Mouse (Mus musculus) CH12.LX (cell line): ENCODE results near the gene Stox1. TPM values are rescaled to one million over a fixed set of nuclear protein-coding genes. Genes with fewer than 3 reads are reported as not detected.

Source experiments
- DNase-seq: peaks from one replicate; pipeline ENCODE4 v3.0.0-alpha.2; 2013; ENCODE audit errors: extremely low read depth
- H3K27ac ChIP-seq: 2 replicates; pipeline ENCODE4 v1.5.1; 2012; ENCODE audit warnings: low read depth, mild to moderate bottlenecking, control low read depth, moderate library complexity; ENCODE audit not compliant: insufficient read depth
- H3K27me3 ChIP-seq: replicated peaks from 2 replicates; pipeline ENCODE3; 2012; ENCODE audit warnings: inconsistent platforms
- H3K36me3 ChIP-seq, 2 experiments: replicated peaks in 1 of 2; 2 replicates each; pipeline versions ENCODE3 to v1.6.1; 2012; ENCODE audit warnings: inconsistent platforms in 1 of 2, low read length in 1 of 2, mild to moderate bottlenecking in 1 of 2, mixed read lengths in 1 of 2, moderate library complexity in 1 of 2; ENCODE audit not compliant: control insufficient read depth in 1 of 2, insufficient read depth in 1 of 2
- H3K4me1 ChIP-seq, 2 experiments: 2 replicates each; pipeline ENCODE4 v1.6.1; 2012; ENCODE audit warnings: inconsistent platforms in 1 of 2, moderate library complexity in 1 of 2; ENCODE audit not compliant: insufficient read depth in 2 of 2, control insufficient read depth in 1 of 2
- H3K4me2 ChIP-seq: 2 replicates; pipeline ENCODE4 v1.6.1; 2012; ENCODE audit warnings: low read depth, mild to moderate bottlenecking, control low read depth; ENCODE audit not compliant: poor library complexity, insufficient read depth, severe bottlenecking
- H3K4me3 ChIP-seq, 3 experiments: fragments of 150-350 bp in 1 of 3; sonication (generic) in 1 of 3; replicated peaks in 1 of 3; 2 replicates each; pipeline versions ENCODE3 to v1.5.1; 2011 to 2012; ENCODE audit warnings: low read depth in 2 of 3, low read length in 2 of 3, mild to moderate bottlenecking in 2 of 3, moderate library complexity in 2 of 3, control low read depth in 1 of 3, improper control_type of control experiment in 1 of 3, inconsistent platforms in 1 of 3, mixed read lengths in 1 of 3; ENCODE audit not compliant: poor library complexity in 1 of 3
- H3K79me2 ChIP-seq: replicated peaks from 2 replicates; pipeline ENCODE4 v1.6.1; 2012; ENCODE audit warnings: mild to moderate bottlenecking, moderate library complexity; ENCODE audit not compliant: control insufficient read depth, poor library complexity, insufficient read depth, severe bottlenecking; ENCODE audit errors: extremely low read depth
- H3K9ac ChIP-seq: 2 replicates; pipeline ENCODE4 v1.6.1; 2012; ENCODE audit warnings: low read depth, mild to moderate bottlenecking, control low read depth, moderate library complexity; ENCODE audit not compliant: insufficient read depth
- H3K9me3 ChIP-seq: replicated peaks from 2 replicates; pipeline ENCODE3; 2012; ENCODE audit warnings: low read length, inconsistent platforms, mixed read lengths
- BHLHE40 ChIP-seq: IDR thresholded peaks from 2 replicates; pipeline ENCODE4 v1.6.1; 2011; ENCODE audit warnings: mild to moderate bottlenecking, low read depth, low read length, improper control_type of control experiment
- CHD2 ChIP-seq: IDR thresholded peaks from 2 replicates; pipeline ENCODE4 v1.6.1; 2011; ENCODE audit warnings: low read length, improper control_type of control experiment
- E2F4 ChIP-seq: IDR thresholded peaks from 2 replicates; pipeline ENCODE4 v1.6.1; 2011; ENCODE audit warnings: low read depth, low read length, improper control_type of control experiment; ENCODE audit not compliant: insufficient replicate concordance
- IRF4 ChIP-seq: IDR thresholded peaks from 2 replicates; pipeline ENCODE4 v1.6.1; 2014; ENCODE audit warnings: low read depth, mild to moderate bottlenecking, inconsistent platforms, low read length, improper control_type of control experiment
- USF2 ChIP-seq: conservative IDR thresholded peaks from 2 replicates; pipeline ENCODE4 v1.6.1; 2011; ENCODE audit warnings: low read depth, low read length, improper control_type of control experiment
- ZKSCAN1 ChIP-seq: IDR thresholded peaks from 2 replicates; pipeline ENCODE4 v1.6.1; 2012; ENCODE audit warnings: low read depth, inconsistent platforms, low read length, improper control_type of control experiment, borderline replicate concordance
- dilution Hi-C: fragments of 300-500 bp; cut with MboI; formaldehyde crosslinking; loops from 2 replicates; pipeline ENCODE4 v1.14.3; 2020; ENCODE audit warnings: low sequenced_read_pairs; ENCODE audit not compliant: extremely low pct_unique_long_range_greater_than_20kb, extremely low pct_ligation_motif_present
- in situ Hi-C: fragments of 300-500 bp; cut with MboI; formaldehyde crosslinking; loops from 3 replicates; pipeline ENCODE4 v1.14.3; 2019; ENCODE audit warnings: low sequenced_read_pairs, low pct_ligation_motif_present, low pct_unique_long_range_greater_than_20kb, mixed read lengths
- polyA plus RNA-seq: library from polyadenylated mRNA; unstranded; fragments of >175 nt; gene quantifications from 2 replicates; pipeline ENCODE4 v1.2.1, GENCODE M21; 2012; ENCODE audit warnings: low read depth; ENCODE audit not compliant: insufficient read length
- total RNA-seq, 2 experiments: library from RNA; depleted of rRNA; stranded (reverse); fragments of 300-350 nt in 1 of 2; fragments of >200 nt in 1 of 2; gene quantifications; 2 replicates each; pipeline ENCODE4 v1.2.3; 2012 to 2014

The Stox1 gene
- total and polyA plus RNA-seq, 3 experiments = 0.17 TPM; not detected in 2

GRCm38 (mm10) chr10:62650881-62651810, 74.8 kb downstream of the Stox1 start, which contains the start of gene Ddx50 (continued):
- TF ChIP-seq IRF4 (peak; percentile 27; the same call in 1 of the 2 replicates), BHLHE40 (peak; percentile 88), CHD2 (peak; percentile 84; the same call in 1 of the 2 replicates), E2F4 (peak; percentile 72; the same call in 1 of the 2 replicates), USF2 (no peak)

- Histone ChIP-seq H3K27me3 (peaks cover 2% of the 10 kb centered on the region), H3K9me3 (no peaks in the 10 kb centered on the region), H3K27ac (peak overlapping the region; percentile 51), H3K36me3 (peaks cover 7 to 25% of the 10 kb centered on the region in 2 experiments), H3K4me3 (peak overlapping the region; percentile 83 to 97 (median 96)), H3K9ac (peak overlapping the region; percentile 75), H3K4me2 (peak overlapping the region; percentile 99), H3K79me2 (peaks cover 41% of the 10 kb centered on the region), H3K4me1 (peaks cover 8 to 17% of the 10 kb centered on the region in 2 experiments)
- in situ Hi-C loops (no loop called here), dilution Hi-C loops (no loop called here)
- TF ChIP-seq CHD2 (0 out of 2 replicates have a peak, but pooled peaks have one; percentile 14), ZKSCAN1 (no peak)
- DNase-seq = peak; percentile 25
These were observed 75.6 kb downstream of the Stox1 start for GRCm38 (mm10) chr10:62650358-62650782.

Other genes starting within 250 kb of the Stox1 start
- gene Vps26a, start 239.3 kb downstream of the Stox1 start, total RNA-seq (2012; rRNA removed) = 14.2 and 17.1 TPM in 2 replicates
- gene Vps26a, start 239.3 kb downstream of the Stox1 start, total RNA-seq (2014; rRNA removed) = 33.5 and 37.6 TPM in 2 replicates
- 32.3 and 32.5 TPM in 2 replicates for gene Vps26a, start 239.3 kb downstream of the Stox1 start, polyA plus RNA-seq
- gene Srgn, start 198.7 kb downstream of the Stox1 start, total RNA-seq (2012; rRNA removed) = 334 and 519 TPM in 2 replicates
- 516 and 530 TPM in 2 replicates for gene Srgn, start 198.7 kb downstream of the Stox1 start, total RNA-seq (2014; rRNA removed)
- 154 and 189 TPM in 2 replicates for gene Srgn, start 198.7 kb downstream of the Stox1 start, polyA plus RNA-seq
- gene Kif1bp, start 147.7 kb downstream of the Stox1 start, total RNA-seq (2012; rRNA removed) = 14.6 and 15.3 TPM in 2 replicates
- gene Kif1bp, start 147.7 kb downstream of the Stox1 start, total RNA-seq (2014; rRNA removed) = 12.9 and 13.3 TPM in 2 replicates
- 22.5 and 23.1 TPM in 2 replicates for gene Kif1bp, start 147.7 kb downstream of the Stox1 start, polyA plus RNA-seq
- gene Ddx21, start 123.8 kb downstream of the Stox1 start, total RNA-seq (2012; rRNA removed) = 145 and 208 TPM in 2 replicates
- 110 and 114 TPM in 2 replicates for gene Ddx21, start 123.8 kb downstream of the Stox1 start, total RNA-seq (2014; rRNA removed)
- gene Ddx21, start 123.8 kb downstream of the Stox1 start, polyA plus RNA-seq = 327 and 354 TPM in 2 replicates
- gene Ddx50, start 74.9 kb downstream of the Stox1 start, total RNA-seq (2012; rRNA removed) = 47.2 and 50.5 TPM in 2 replicates
- gene Ddx50, start 74.9 kb downstream of the Stox1 start, total RNA-seq (2014; rRNA removed) = 58.7 and 69.2 TPM in 2 replicates
- 73.5 and 74.4 TPM in 2 replicates for gene Ddx50, start 74.9 kb downstream of the Stox1 start, polyA plus RNA-seq
- 41.5 and 57.0 TPM in 2 replicates for gene Ccar1, start 66.2 kb upstream of the Stox1 start, total RNA-seq (2012; rRNA removed)
- gene Ccar1, start 66.2 kb upstream of the Stox1 start, total RNA-seq (2014; rRNA removed) = 43.1 and 48.4 TPM in 2 replicates
- 125 and 134 TPM in 2 replicates for gene Ccar1, start 66.2 kb upstream of the Stox1 start, polyA plus RNA-seq
- 0.50 and 0.55 TPM in 2 replicates for gene Tet1, start 182.9 kb upstream of the Stox1 start, total RNA-seq (2012; rRNA removed)
- 0.23 and 0.31 TPM in 2 replicates for gene Tet1, start 182.9 kb upstream of the Stox1 start, total RNA-seq (2014; rRNA removed)
- 0.34 and 0.60 TPM in 2 replicates for gene Tet1, start 182.9 kb upstream of the Stox1 start, polyA plus RNA-seq
- 9.8 and 12.0 TPM in 2 replicates for gene Slc25a16, start 194.5 kb upstream of the Stox1 start, total RNA-seq (2012; rRNA removed)
- gene Slc25a16, start 194.5 kb upstream of the Stox1 start, total RNA-seq (2014; rRNA removed) = 27.0 TPM in 2 replicates
- gene Slc25a16, start 194.5 kb upstream of the Stox1 start, polyA plus RNA-seq = 12.1 and 16.8 TPM in 2 replicates
- gene Dna2, start 220.9 kb upstream of the Stox1 start, total RNA-seq (2012; rRNA removed) = 31.7 and 38.6 TPM in 2 replicates
- 38.6 and 41.2 TPM in 2 replicates for gene Dna2, start 220.9 kb upstream of the Stox1 start, total RNA-seq (2014; rRNA removed)
- gene Dna2, start 220.9 kb upstream of the Stox1 start, polyA plus RNA-seq = 33.1 and 33.4 TPM in 2 replicates